Mouse (Mus musculus): ENCODE data around the gene Thrb.

DNA sequence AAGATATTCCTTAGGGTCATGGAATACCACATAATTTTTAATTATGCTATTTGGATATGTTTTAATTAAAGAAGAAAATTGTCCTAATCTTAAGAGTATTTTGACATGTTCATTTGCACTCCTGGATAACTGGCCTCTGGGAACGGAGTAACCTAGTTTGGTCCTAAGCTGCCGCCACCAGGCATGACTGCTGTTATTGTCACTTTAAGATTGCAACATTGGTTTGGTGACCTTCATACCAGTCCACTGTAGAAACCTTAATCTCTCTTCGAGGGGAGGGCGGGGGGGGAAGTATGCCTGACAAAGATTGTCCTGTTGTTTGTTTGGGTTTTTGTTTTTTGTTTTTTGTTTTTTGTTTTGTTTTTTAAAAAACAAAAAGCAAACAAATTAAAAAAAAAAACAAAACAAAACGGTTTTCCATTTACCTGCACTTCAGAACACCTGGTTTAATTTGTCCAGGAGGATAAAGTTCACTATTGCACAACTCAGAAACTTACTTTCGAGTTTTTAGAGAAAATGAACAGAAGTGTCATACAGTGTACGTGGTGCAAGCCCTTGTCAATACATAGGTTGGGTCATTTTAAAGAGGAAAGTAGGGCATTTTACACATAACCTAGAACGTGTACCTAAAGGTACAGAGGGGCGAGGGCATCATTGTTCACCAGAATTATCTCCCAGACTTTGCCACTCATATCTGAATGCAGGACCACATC, 38.0 kb downstream of the Thrb start:
- TF ChIP-seq KAT2A (conservative IDR thresholded peaks at IDR 0.05; ENCODE audit: low read depth, low read length) (no peak), ETS1 (IDR thresholded peaks at IDR 0.05; ENCODE audit: low read depth, low read length) (no peak), UBTF (IDR thresholded peaks at IDR 0.05; ENCODE audit: borderline replicate concordance, insufficient read depth, low read depth, low read length) (no peak), GATA1 (IDR thresholded peaks at IDR 0.05; ENCODE audit: low read depth, low read length) (no peak), CTCF (IDR thresholded peaks at IDR 0.05 in 2 of 3, conservative IDR thresholded peaks at IDR 0.05 in 1 of 3; ENCODE audit: control insufficient read depth in 1 of 3, insufficient read depth in 1 of 3, low read depth in 2 of 3, low read length in 3 of 3, poor library complexity in 1 of 3, severe bottlenecking in 1 of 3) (no peak), MAFK (IDR thresholded peaks at IDR 0.05; ENCODE audit: borderline replicate concordance, low read depth, low read length) (no peak), POLR2A (IDR thresholded peaks at IDR 0.05; ENCODE audit: control insufficient read depth in 1 of 2, insufficient read depth in 1 of 2, low read depth in 1 of 2, low read length in 2 of 2, poor library complexity in 1 of 2) (no peak), SMC3 (IDR thresholded peaks at IDR 0.05; ENCODE audit: low read depth, low read length) (no peak), BHLHE40 (IDR thresholded peaks at IDR 0.05; ENCODE audit: borderline replicate concordance, low read depth, low read length) (no peak), TBP (IDR thresholded peaks at IDR 0.05; ENCODE audit: low read depth, low read length) (no peak)
